9 mouse cellular contexts compared by ENCODE assay signal in genomic region chrX:150709416-150709815, GRCm38 (mm10). TPM values are rescaled to one million over a fixed set of nuclear protein-coding genes. Genes with fewer than 3 reads are reported as not detected.
A peak's percentile ranks its signal among the peaks of the same experiment; 100 is the strongest.
DNase-seq lines count a peak whose midpoint lies in the region; ATAC-seq lines count a peak whose summit lies in the region.
"Had no signal": no experiment of that assay in that cellular context is flagged by ENCODE, and none has a peak within 500 bp of the region (broad histone marks: within the 10 kb centered on the region; RNA-seq: fewer than 3 reads in every experiment).

No protein-coding gene starts in this region.

- no peak overlapping the region for H3K9ac ChIP-seq in hindbrain, embryonic 11.5 days (ENCODE audit: low read depth, low read length)
- no peak overlapping the region for H3K9ac ChIP-seq in hindbrain, embryonic 12.5 days
- H3K9ac ChIP-seq in forebrain, embryonic 12.5 days: no peak overlapping the region
- H3K9ac ChIP-seq: midbrain, embryonic 12.5 days had no signal

- H3K4me2 ChIP-seq in hindbrain, embryonic 11.5 days (replicated peaks; ENCODE audit: low read depth, low read length): no peak overlapping the region
- no peak overlapping the region for H3K4me2 ChIP-seq in hindbrain, embryonic 12.5 days (replicated peaks)
- H3K4me2 ChIP-seq in forebrain, embryonic 12.5 days: no peak overlapping the region
- H3K4me2 ChIP-seq: midbrain, embryonic 12.5 days had no signal

- intact Hi-C loops in left cerebral cortex, postnatal 4 days (cut with DNase I): no loop called here

- H3K9me3 ChIP-seq in hindbrain, embryonic 11.5 days (ENCODE audit: control insufficient read depth, low read length): no peaks in the 10 kb centered on the region
- H3K9me3 ChIP-seq in hindbrain, embryonic 12.5 days (replicated peaks): no peaks in the 10 kb centered on the region
- H3K9me3 ChIP-seq in embryonic facial prominence, embryonic 10.5 days: no peaks in the 10 kb centered on the region
- H3K9me3 ChIP-seq in forebrain, embryonic 12.5 days: no peaks in the 10 kb centered on the region
- H3K9me3 ChIP-seq: midbrain, embryonic 12.5 days had no signal

- peak; percentile 31 for DNase-seq in hindbrain, embryonic 11.5 days (ENCODE audit: low spot score)
- DNase-seq in 3T3-L1 (ENCODE audit: low read depth, low spot score) (peak; percentile 77), NIH3T3 (ENCODE audit: low read depth) (peak; percentile 70)
- DNase-seq in embryonic facial prominence, embryonic 10.5 days (ENCODE audit: low spot score): peak; percentile 20
- DNase-seq in left cerebral cortex, postnatal 4 days: peak; percentile 10

- H3K27me3 ChIP-seq in hindbrain, embryonic 11.5 days (ENCODE audit: control insufficient read depth, insufficient read depth, low read length): no peaks in the 10 kb centered on the region
- H3K27me3 ChIP-seq in hindbrain, embryonic 12.5 days: no peaks in the 10 kb centered on the region
- H3K27me3 ChIP-seq in embryonic facial prominence, embryonic 10.5 days (replicated peaks; ENCODE audit: low read depth, poor library complexity, severe bottlenecking): peaks cover 20% of the 10 kb centered on the region
- H3K27me3 ChIP-seq in forebrain, embryonic 12.5 days: peaks cover 4% of the 10 kb centered on the region; the same call in 1 of the 2 replicates

- 40% methylated on average over 5 of the region's 5 CpGs for WGBS in hindbrain, embryonic 11.5 days
- 40% methylated on average over 5 of the region's 5 CpGs for WGBS in hindbrain, embryonic 12.5 days
- WGBS in embryonic facial prominence, embryonic 10.5 days: 41% methylated on average over 5 of the region's 5 CpGs
- 43% methylated on average over 5 of the region's 5 CpGs for WGBS in forebrain, embryonic 12.5 days

- ATAC-seq in hindbrain, embryonic 11.5 days (ENCODE audit: low FRiP score): no peak
- ATAC-seq in hindbrain, embryonic 12.5 days (ENCODE audit: low FRiP score): no peak
- ATAC-seq in forebrain, embryonic 12.5 days (ENCODE audit: low FRiP score): no peak
- ATAC-seq in erythroblast, adult 5-6 weeks (replicated peaks; ENCODE audit: low FRiP score, poor library complexity, severe bottlenecking): no peak

- H3K36me3 ChIP-seq in hindbrain, embryonic 11.5 days (ENCODE audit: control insufficient read depth, insufficient read depth, low read length): no peaks in the 10 kb centered on the region
- no peaks in the 10 kb centered on the region for H3K36me3 ChIP-seq in hindbrain, embryonic 12.5 days
- no peaks in the 10 kb centered on the region for H3K36me3 ChIP-seq in embryonic facial prominence, embryonic 10.5 days (replicated peaks)
- H3K36me3 ChIP-seq in forebrain, embryonic 12.5 days (replicated peaks): no peaks in the 10 kb centered on the region
- H3K36me3 ChIP-seq: midbrain, embryonic 12.5 days had no signal

- no peak overlapping the region for H3K4me3 ChIP-seq in hindbrain, embryonic 11.5 days (ENCODE audit: low read depth, low read length)
- H3K4me3 ChIP-seq in hindbrain, embryonic 12.5 days: no peak overlapping the region
- no peak overlapping the region for H3K4me3 ChIP-seq in embryonic facial prominence, embryonic 10.5 days
- H3K4me3 ChIP-seq in forebrain, embryonic 12.5 days (replicated peaks): no peak overlapping the region
- H3K4me3 ChIP-seq: midbrain, embryonic 12.5 days had no signal

- no peak overlapping the region for H3K27ac ChIP-seq in hindbrain, embryonic 11.5 days (ENCODE audit: low read depth, low read length)
- no peak overlapping the region for H3K27ac ChIP-seq in hindbrain, embryonic 12.5 days
- H3K27ac ChIP-seq in embryonic facial prominence, embryonic 10.5 days (replicated peaks): no peak overlapping the region
- H3K27ac ChIP-seq in forebrain, embryonic 12.5 days: no peak overlapping the region
- H3K27ac ChIP-seq: midbrain, embryonic 12.5 days had no signal

- no peaks in the 10 kb centered on the region for H3K4me1 ChIP-seq in hindbrain, embryonic 11.5 days (replicated peaks; ENCODE audit: control insufficient read depth, insufficient read depth, low read length)
- H3K4me1 ChIP-seq in hindbrain, embryonic 12.5 days: no peaks in the 10 kb centered on the region
- peaks cover 4% of the 10 kb centered on the region for H3K4me1 ChIP-seq in embryonic facial prominence, embryonic 10.5 days
- no peaks in the 10 kb centered on the region for H3K4me1 ChIP-seq in forebrain, embryonic 12.5 days
- H3K4me1 ChIP-seq: midbrain, embryonic 12.5 days had no signal

RNA-seq across cellular contexts. Expression of gene Tro, which starts 52.0 kb away (rescaled TPM):
- 39.5 and 50.4 TPM in 2 replicates for polyA plus RNA-seq in hindbrain, embryonic 11.5 days (2014; fragmentation: Nextera tagmentation; extraction: Ambion mirVana)
- 64.0 and 65.5 TPM in 2 replicates for polyA plus RNA-seq in hindbrain, embryonic 12.5 days (2016; fragmentation: Nextera tagmentation; extraction: Ambion mirVana)
- 44.6 TPM in 2 replicates for polyA plus RNA-seq in embryonic facial prominence, embryonic 10.5 days (2016; fragmentation: Nextera tagmentation; extraction: Ambion mirVana)
- 100 to 1,000 TPM; 160 to 171 TPM for total RNA-seq in left cerebral cortex, postnatal 4 days (2021)
- 54.2 and 62.9 TPM in 2 replicates for polyA plus RNA-seq in forebrain, embryonic 12.5 days (2016; fragmentation: Nextera tagmentation; extraction: Ambion mirVana)
- not detected in 2 replicates for total RNA-seq in erythroblast, adult 5-6 weeks (2015; ENCODE audit: low replicate concordance)
- total RNA-seq in erythroblast, adult 5-6 weeks (2017; ENCODE audit: low replicate concordance): 2.5 TPM in 1 of 2 replicates, not detected in the other

Comparison
In these comparisons a context has a peak if more than half of its experiments do, and no peak if none do; other contexts are left out.
1. DNase-seq: peak in every context shown above with its lines; median percentile 77 in 3T3-L1; 70 in NIH3T3; 31 in hindbrain, embryonic 11.5 days; 20 in embryonic facial prominence, embryonic 10.5 days; 10 in left cerebral cortex, postnatal 4 days.